Mouse (Mus musculus) MEL (cell line): ENCODE results near the gene Rgs6.

ENCODE experiments used
- CTCF ChIP-seq, 3 experiments: IDR thresholded peaks in 2 of 3; conservative IDR thresholded peaks in 1 of 3; 2 replicates each; pipeline ENCODE4 v1.5.1; 2011 to 2012; ENCODE audit warnings: low read length in 3 of 3, low read depth in 2 of 3, mild to moderate bottlenecking in 2 of 3, improper control_type of control experiment in 1 of 3, inconsistent platforms in 1 of 3, mixed read lengths in 1 of 3, moderate library complexity in 1 of 3; ENCODE audit not compliant: control insufficient read depth in 1 of 3, insufficient read depth in 1 of 3, poor library complexity in 1 of 3, severe bottlenecking in 1 of 3
- E2F4 ChIP-seq: IDR thresholded peaks from 2 replicates; pipeline ENCODE4 v1.6.1; 2011; ENCODE audit warnings: low read depth, low read length, improper control_type of control experiment, borderline replicate concordance
- ELF1 ChIP-seq: IDR thresholded peaks from 2 replicates; pipeline ENCODE4 v1.6.1; 2014; ENCODE audit warnings: low read depth, mild to moderate bottlenecking, inconsistent platforms, low read length, improper control_type of control experiment, moderate library complexity
- EP300 ChIP-seq, 2 experiments: IDR thresholded peaks; 2 replicates each; pipeline ENCODE4 v1.6.1; 2011; ENCODE audit warnings: improper control_type of control experiment in 2 of 2, low read length in 2 of 2, low read depth in 1 of 2, mild to moderate bottlenecking in 1 of 2
- ETS1 ChIP-seq: IDR thresholded peaks from 2 replicates; pipeline ENCODE4 v1.6.1; 2012; ENCODE audit warnings: low read depth, mild to moderate bottlenecking, inconsistent platforms, low read length, improper control_type of control experiment, moderate library complexity
- HCFC1 ChIP-seq: IDR thresholded peaks from 2 replicates; pipeline ENCODE4 v1.6.1; 2012; ENCODE audit warnings: low read depth, mild to moderate bottlenecking, inconsistent platforms, low read length, improper control_type of control experiment, moderate library complexity
- MAFK ChIP-seq: IDR thresholded peaks from 2 replicates; pipeline ENCODE4 v1.6.1; 2011; ENCODE audit warnings: low read depth, mild to moderate bottlenecking, low read length, improper control_type of control experiment, borderline replicate concordance
- NELFE ChIP-seq: IDR thresholded peaks from 2 replicates; pipeline ENCODE4 v1.6.1; 2011; ENCODE audit warnings: low read depth, low read length, improper control_type of control experiment
- NRF1 ChIP-seq: IDR thresholded peaks from 2 replicates; pipeline ENCODE4 v1.6.1; 2014; ENCODE audit warnings: low read depth, mild to moderate bottlenecking, inconsistent platforms, low read length, improper control_type of control experiment, moderate library complexity; ENCODE audit not compliant: poor library complexity, insufficient read depth, severe bottlenecking
- POLR2A ChIP-seq, 2 experiments: IDR thresholded peaks; 2 replicates each; pipeline ENCODE4 v1.6.1; 2011 to 2012; ENCODE audit warnings: low read length in 2 of 2, mild to moderate bottlenecking in 2 of 2, control low read depth in 1 of 2, improper control_type of control experiment in 1 of 2, low read depth in 1 of 2, moderate library complexity in 1 of 2; ENCODE audit not compliant: control insufficient read depth in 1 of 2, insufficient read depth in 1 of 2, poor library complexity in 1 of 2
- SIN3A ChIP-seq: IDR thresholded peaks from 2 replicates; pipeline ENCODE4 v1.6.1; 2012; ENCODE audit warnings: low read length, improper control_type of control experiment, inconsistent platforms

GRCm38 (mm10) chr12:82675137-82675536 lies 87.0 kb downstream of the Rgs6 start:
- TF ChIP-seq CTCF (IDR thresholded peaks at IDR 0.05 in 2 of 3, conservative IDR thresholded peaks at IDR 0.05 in 1 of 3; ENCODE audit: control insufficient read depth in 1 of 3, insufficient read depth in 1 of 3, low read depth in 2 of 3, low read length in 3 of 3, poor library complexity in 1 of 3, severe bottlenecking in 1 of 3) (no peak), POLR2A (IDR thresholded peaks at IDR 0.05; ENCODE audit: control insufficient read depth in 1 of 2, insufficient read depth in 1 of 2, low read depth in 1 of 2, low read length in 2 of 2, poor library complexity in 1 of 2) (no peak), ETS1 (no peak), MAFK (no peak), HCFC1 (no peak), ELF1 (no peak), NRF1 (no peak), E2F4 (no peak), SIN3A (no peak), EP300 (IDR thresholded peaks at IDR 0.05; ENCODE audit: low read depth in 1 of 2, low read length in 2 of 2) (no peak), NELFE (no peak)
